Mouse (Mus musculus) brain, embryonic 14.5 days (tissue): ENCODE results near the gene Cd68.

Experiments
- CTCF ChIP-seq: fragments of 200-500 bp; IDR thresholded peaks from 2 replicates; pipeline ENCODE4 v1.5.1; 2012; ENCODE audit warnings: inconsistent platforms, mild to moderate bottlenecking, moderate library complexity, borderline replicate concordance; ENCODE audit not compliant: insufficient read depth, insufficient read length; ENCODE audit errors: extremely low read depth
- POLR2A ChIP-seq: fragments of 200-500 bp; IDR thresholded peaks from 2 replicates; pipeline ENCODE4 v1.6.1; 2012; ENCODE audit warnings: mild to moderate bottlenecking, inconsistent platforms, borderline replicate concordance; ENCODE audit not compliant: poor library complexity, insufficient read depth, insufficient read length, severe bottlenecking; ENCODE audit errors: extremely low read depth

GRCm38 (mm10) chr11:69654760-69655159 lies 11.2 kb downstream of the Cd68 start:
- no peak for TF ChIP-seq CTCF
- TF ChIP-seq POLR2A: no peak
